Mouse (Mus musculus): Measurements from ENCODE around the gene Ubald1. TPM values are rescaled to one million over a fixed set of nuclear protein-coding genes. Genes with fewer than 3 reads are reported as not detected.
A peak's percentile ranks its signal among the peaks of the same experiment; 100 is the strongest.

Gene Ubald1
- total RNA-seq, 2 experiments from 2014 or later: 81.6 to 86.7 TPM

- no peak for DNase-seq (ENCODE audit: low spot score in 2 of 2)
- intact Hi-C loops (cut with DNase I): no loop called here
These were observed 23.5 kb upstream of the Ubald1 start for GRCm38 (mm10) chr16:4903491-4904102.

DNA sequence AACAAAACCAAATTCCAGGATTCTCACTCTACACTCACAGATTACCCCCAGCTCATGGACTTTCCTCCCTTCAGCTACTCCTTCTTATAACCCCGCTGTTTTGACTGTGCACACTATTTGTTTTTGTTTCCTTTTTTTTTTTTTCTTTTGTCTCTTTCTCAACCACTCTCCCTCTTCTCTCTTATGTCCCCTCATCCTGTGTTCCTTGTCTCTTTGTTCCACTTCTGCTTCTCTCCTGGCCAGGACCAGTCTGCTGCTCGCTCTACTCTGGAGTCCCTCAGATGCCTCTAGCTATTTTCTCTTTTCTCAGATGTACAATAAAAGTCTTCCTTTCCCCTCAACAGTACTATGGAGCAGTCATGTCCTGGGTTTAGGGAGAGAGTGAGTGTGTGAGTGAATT lies 22.3 kb upstream of the Ubald1 start:
- intact Hi-C loops (cut with DNase I): no loop called here
- no peak for DNase-seq (ENCODE audit: low spot score in 2 of 2)

DNA sequence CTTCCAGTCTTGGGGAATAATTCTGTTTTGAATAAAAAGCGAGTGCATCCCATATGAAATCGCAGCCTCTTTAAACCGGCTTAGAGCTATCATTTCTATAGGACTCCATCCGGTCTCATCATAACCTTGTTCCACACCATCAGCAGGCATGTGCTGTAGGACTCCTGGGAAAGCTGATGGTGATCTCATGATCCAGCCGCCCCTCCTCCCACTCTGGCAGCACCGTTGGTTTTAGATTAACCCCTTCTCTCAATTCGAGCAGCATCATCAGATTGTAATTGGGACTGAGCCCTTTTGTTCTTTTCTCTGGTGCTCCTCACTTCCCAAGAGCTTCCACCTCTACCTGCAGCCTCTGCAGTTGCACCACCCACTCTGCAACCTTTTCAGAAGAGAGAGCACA lies 21.1 kb upstream of the Ubald1 start:
- DNase-seq (ENCODE audit: low spot score in 2 of 2): no peak
- intact Hi-C loops (cut with DNase I): no loop called here

GRCm38 (mm10) chr16:4899711-4900110 lies 19.6 kb upstream of the Ubald1 start:
- intact Hi-C loops (cut with DNase I): no loop called here
- no peak for DNase-seq (ENCODE audit: low spot score in 2 of 2)

DNA sequence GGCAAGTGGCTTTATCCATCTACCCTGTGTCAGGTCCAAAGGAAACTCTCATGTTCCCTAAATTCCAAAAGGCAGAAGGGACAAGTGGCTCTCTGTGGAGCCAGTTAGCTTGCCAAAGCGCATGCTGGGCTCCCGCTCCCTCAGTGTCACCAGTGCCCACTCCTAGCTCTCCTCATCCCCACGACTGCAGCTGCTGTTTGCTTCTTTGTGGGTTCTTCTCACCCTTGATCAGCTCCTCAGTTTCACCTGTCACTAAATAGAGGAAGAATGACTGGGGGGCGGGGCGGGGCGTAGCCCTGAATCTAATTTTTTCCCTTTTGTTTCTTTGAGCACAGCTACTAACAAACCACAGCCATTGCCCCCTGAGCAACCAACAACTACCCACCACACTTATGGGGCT lies 18.8 kb upstream of the Ubald1 start:
- intact Hi-C loops (cut with DNase I): no loop called here
- no peak for DNase-seq (ENCODE audit: low spot score in 2 of 2)

DNA sequence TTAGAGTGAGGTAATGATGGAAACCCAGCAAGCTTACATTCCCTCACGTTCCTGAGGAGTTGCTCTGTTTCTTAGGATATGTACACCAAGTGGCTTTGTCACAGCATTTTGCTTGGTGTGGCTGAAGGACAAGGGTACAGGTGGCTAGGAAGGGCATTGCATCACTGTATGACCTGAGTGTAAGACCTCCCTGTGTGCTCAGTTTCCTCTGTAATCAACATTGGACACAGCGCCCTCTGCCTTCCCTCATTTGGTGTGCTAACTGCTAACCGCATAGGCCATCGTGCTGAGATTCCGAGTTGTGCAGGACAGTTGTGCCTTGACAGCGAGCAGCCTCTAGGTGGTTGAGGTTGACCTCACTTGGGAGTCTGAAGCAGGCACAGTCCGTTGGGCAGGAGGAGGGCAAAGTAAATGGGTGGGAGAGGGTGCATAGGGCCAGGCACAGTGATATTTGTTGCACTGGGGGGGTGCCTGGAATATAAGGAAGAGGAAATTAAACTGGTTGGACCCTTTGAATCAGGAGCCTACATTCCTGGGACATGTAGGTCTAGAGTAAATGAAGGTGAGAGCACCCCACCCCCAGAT lies 17.1 kb upstream of the Ubald1 start:
- DNase-seq (ENCODE audit: low spot score in 2 of 2): no peak
- intact Hi-C loops (cut with DNase I): no loop called here

GRCm38 (mm10) chr16:4896249-4897027 lies 16.3 kb upstream of the Ubald1 start:
- intact Hi-C loops (cut with DNase I): no loop called here
- DNase-seq (ENCODE audit: low spot score in 2 of 2): no peak

DNA sequence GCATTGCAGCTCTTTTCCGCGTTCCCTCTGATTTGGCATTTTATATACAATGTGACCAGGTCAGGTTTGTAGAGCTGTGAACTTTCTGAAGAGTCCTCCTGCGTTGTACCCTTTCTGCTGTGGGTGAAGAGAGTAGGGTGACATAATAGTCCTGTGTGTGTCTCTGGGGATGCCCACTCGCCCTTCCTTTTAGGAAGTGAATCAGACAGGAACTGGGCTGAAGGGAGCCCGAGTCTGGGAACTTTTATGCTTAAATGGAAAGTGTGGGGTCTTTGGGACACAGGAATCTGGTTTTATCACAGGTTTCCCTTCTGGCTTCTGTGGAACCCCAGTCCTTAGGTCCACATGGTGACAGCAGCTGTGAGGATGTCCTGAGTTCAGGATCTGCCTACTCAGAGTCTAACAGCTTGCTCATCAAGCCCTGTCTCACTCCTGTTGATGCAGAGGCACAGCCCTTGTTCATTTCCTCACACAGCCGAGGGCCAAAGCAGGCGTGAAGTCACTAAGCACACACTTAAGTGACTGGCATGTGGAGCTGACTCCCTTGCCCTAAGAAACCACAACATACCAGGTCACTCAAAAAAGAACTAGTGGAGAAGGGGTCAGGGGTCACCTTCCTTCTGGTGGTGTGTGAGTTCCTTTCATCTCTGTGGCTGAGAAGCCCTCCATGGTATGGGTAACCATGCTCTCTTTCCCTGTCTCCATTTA lies 14.2 kb upstream of the Ubald1 start:
- intact Hi-C loops (cut with DNase I): no loop called here
- DNase-seq (ENCODE audit: low spot score in 2 of 2): no peak

DNA sequence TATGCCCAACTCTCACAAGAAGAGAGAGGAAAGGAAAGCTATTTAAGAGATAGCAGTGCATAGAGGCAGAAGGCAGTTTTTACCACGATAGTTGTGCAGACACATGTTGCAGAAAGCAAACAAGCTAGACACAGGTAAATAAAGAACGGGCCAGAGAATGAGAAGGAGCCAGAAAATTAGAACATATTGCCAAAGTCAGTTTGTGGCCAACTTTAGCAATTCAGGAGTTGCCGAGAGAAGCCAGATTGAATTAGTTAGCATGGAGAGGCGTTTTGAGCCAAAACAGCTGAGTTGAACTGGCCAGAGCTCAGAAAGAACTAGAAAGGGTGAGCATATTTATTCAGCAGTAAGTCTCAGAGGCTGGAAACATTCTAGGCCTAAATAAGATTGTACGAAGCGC lies 12.1 kb upstream of the Ubald1 start:
- no peak for DNase-seq (ENCODE audit: low spot score in 2 of 2)
- intact Hi-C loops (cut with DNase I): no loop called here

GRCm38 (mm10) chr16:4890201-4890709 lies 10.1 kb upstream of the Ubald1 start:
- intact Hi-C loops (cut with DNase I): no loop called here
- no peak for DNase-seq (ENCODE audit: low spot score in 2 of 2)

DNA sequence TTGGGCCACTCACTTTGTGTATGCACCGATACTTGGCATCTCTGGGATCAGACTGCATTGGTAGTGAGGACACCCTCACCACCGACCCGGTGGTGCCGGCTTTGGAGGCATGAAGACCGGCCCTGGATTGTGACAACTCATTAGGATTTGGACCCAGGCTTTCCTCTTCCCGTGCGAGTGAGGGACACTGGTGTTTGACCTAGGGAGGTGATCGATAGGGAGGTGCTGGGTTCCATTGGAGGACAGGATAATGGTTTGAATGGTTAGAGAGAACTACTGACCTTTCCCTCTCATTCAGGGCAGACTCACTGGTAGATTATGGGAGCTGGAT lies 6.5 kb upstream of the Ubald1 start:
- intact Hi-C loops (cut with DNase I): no loop called here
- no peak for DNase-seq (ENCODE audit: low spot score in 2 of 2)

- peak; percentile 86 to 93 for DNase-seq (ENCODE audit: low spot score in 2 of 2)
- intact Hi-C loops (cut with DNase I): no loop called here
These were observed 5.9 kb upstream of the Ubald1 start, which contains the start of gene Mgrn1 for GRCm38 (mm10) chr16:4885760-4886689. TSS of gene Mgrn1 (plus strand) at chr16:4886249.

GRCm38 (mm10) chr16:4884930-4885329 lies 4.8 kb upstream of the Ubald1 start:
- intact Hi-C loops (cut with DNase I): no loop called here
- DNase-seq (ENCODE audit: low spot score in 2 of 2): no peak

DNA sequence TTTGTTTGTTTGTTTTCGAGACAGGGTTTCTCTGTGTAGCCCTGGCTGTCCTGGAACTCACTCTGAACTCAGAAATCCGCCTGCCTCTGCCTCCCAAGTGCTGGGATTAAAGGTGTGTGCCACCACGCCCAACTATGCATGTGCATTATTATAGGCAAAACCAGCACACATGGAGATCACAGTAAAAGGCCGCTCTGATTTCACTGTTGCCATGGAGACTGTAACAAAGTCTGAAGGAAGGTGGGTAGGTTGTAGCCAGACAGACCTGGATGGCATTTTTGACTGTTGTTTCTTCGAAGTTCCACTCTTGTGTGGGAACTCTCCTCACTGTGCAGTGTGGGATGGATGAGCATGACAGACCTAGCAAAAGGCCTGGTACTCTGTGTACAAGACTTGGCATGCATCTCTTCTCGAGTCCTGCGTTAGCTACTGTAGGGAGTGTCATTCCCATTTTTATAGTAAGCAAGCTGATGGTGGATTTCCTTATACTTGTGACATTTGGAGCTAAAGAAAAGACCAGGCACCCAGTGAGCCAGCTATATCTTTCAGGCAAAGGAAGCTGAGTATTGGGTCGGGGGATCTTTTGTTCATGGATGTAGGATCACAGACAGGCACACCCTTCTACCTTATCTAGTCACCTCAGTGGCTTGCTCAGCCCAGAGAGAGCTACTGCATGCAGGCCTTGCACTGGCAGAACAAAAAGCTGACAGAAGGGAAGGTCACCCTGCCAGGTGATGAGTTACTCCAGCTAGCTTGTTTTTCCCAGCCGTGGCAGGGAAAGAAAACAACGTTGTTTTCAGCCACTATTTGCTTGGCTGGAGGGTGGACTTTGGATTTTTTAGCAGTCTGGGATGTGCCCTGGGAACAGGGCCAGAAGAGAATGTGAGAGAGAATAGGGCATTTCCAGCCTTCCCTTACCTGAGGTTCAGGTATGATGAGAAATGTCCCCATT lies 1.6 kb upstream of the Ubald1 start:
- DNase-seq (ENCODE audit: low spot score in 2 of 2): peak in 1 of 2 experiments; percentile 59
- intact Hi-C loops (cut with DNase I): no loop called here

DNA sequence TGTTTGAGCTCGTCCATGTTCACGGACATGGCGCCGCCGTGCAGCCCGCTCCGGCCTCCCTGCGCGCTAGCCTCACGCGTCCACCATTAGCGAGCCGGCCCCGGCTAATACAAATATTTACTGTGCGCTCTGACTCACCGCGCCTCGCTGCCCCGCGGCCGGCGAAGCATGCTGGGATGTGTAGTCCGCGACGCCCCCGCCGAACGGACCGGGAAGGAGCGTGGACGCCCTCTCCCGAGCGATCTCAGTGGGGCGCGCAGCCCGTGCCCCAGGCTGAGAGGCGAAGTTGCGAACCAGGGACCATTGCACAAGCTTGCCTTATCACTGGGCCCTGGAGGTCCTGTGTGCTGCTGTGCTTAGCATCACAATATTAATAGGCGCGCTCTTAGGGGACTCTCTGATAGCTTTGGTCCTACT lies 399 bp downstream of the Ubald1 start:
- intact Hi-C loops (cut with DNase I): loop anchor here (5.0 kb wide), 1 partner anchor 38 kb away; no protein-coding TSS in a partner anchor

GRCm38 (mm10) chr16:4879101-4879707 lies 911 bp downstream of the Ubald1 start:
- DNase-seq (ENCODE audit: low spot score in 2 of 2): peak; percentile 57 to 72
- intact Hi-C loops (cut with DNase I): loop anchor here (5.0 kb wide), 1 partner anchor 38 kb away; no protein-coding TSS in a partner anchor

More for the DNA sequence above, 399 bp downstream of the Ubald1 start:
- DNase-seq (ENCODE audit: low spot score in 2 of 2): peak; percentile 89 to 92

DNA sequence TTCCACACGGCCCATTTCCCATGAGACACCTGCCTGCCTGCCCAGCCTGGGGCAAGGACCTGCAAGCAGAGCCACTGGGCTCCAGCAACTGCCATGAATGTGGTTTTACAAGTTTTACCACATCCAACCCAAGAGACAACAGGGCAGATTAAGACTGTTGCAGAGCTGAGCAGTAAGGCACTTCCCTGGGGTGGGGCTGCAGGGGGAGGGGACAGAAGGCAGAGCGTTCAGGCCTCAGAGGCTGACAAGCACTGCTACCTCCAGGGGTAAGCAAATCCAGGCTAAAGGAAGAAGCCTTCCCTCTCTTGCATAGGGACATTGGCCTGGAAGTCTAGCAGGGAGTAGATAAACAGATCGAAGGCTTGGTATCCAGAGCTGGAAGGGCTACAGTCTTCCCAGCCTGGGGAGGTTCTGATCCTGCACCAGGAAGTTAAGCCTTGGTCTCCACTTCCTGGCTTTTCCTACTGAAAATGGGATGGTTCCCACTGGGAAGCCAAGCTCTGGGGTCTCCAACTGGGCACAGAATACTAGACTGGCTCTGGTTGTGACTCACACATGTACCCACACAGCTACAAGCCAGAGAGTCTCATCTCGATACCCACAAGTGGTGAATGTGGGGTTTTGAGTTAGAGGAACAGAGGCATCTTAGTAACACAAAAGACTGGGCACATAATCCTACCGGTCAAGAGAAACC lies 1.8 kb downstream of the Ubald1 start:
- DNase-seq (ENCODE audit: low spot score in 2 of 2): no peak

More for the DNA sequence above, 1.8 kb downstream of the Ubald1 start:
- intact Hi-C loops (cut with DNase I): loop anchor here (5.0 kb wide), 1 partner anchor 39 kb away; no protein-coding TSS in a partner anchor

Measured in left cerebral cortex, postnatal 14 days (tissue).